Mouse (Mus musculus): ENCODE measurements around the gene Hlx. TPM values are rescaled to one million over a fixed set of nuclear protein-coding genes. Genes with fewer than 3 reads are reported as not detected.

The Hlx gene
- polyA plus RNA-seq, 1 experiment = 34.7 TPM

GRCm38 (mm10) chr1:184731644-184732545 lies 524 bp downstream of the Hlx start:
- Histone ChIP-seq H3ac (ENCODE audit: control insufficient read depth, insufficient read length, low read depth) (peak overlapping the region; percentile 91), H3K27me3 (ENCODE audit: control insufficient read depth, insufficient read depth, insufficient read length) (no peaks in the 10 kb centered on the region), H3K4me3 (ENCODE audit: insufficient read depth, poor library complexity, severe bottlenecking) (peak overlapping the region; percentile 80), H3K36me3 (ENCODE audit: control insufficient read depth, insufficient read depth) (peaks cover 41% of the 10 kb centered on the region), H3K79me3 (ENCODE audit: low read depth) (peaks cover 33% of the 10 kb centered on the region), H3K79me2 (ENCODE audit: control insufficient read depth, insufficient read depth) (peaks cover 46% of the 10 kb centered on the region)
- TF ChIP-seq MYOG (IDR thresholded peaks at IDR 0.05; ENCODE audit: control insufficient read depth, extremely low read depth, insufficient read length) (no peak), CTCF (IDR thresholded peaks at IDR 0.05; ENCODE audit: control insufficient read depth, insufficient read depth, insufficient read length) (peak; percentile 0)

- Histone ChIP-seq H3K79me3 (ENCODE audit: low read depth) (peaks cover 35% of the 10 kb centered on the region), H3ac (ENCODE audit: control insufficient read depth, insufficient read length, low read depth) (peak overlapping the region; percentile 91), H3K36me3 (ENCODE audit: control insufficient read depth, insufficient read depth) (peaks cover 48% of the 10 kb centered on the region), H3K79me2 (ENCODE audit: control insufficient read depth, insufficient read depth) (peaks cover 46% of the 10 kb centered on the region), H3K27me3 (ENCODE audit: control insufficient read depth, insufficient read depth, insufficient read length) (no peaks in the 10 kb centered on the region), H3K4me3 (ENCODE audit: insufficient read depth, poor library complexity, severe bottlenecking) (peak overlapping the region; percentile 80)
- TF ChIP-seq CEBPB (IDR thresholded peaks at IDR 0.05; ENCODE audit: low read depth) (no peak), FOSL1 (IDR thresholded peaks at IDR 0.05; ENCODE audit: insufficient read depth, low read length, poor library complexity, severe bottlenecking) (no peak), USF1 (IDR thresholded peaks at IDR 0.05; ENCODE audit: low read depth) (no peak), MYOG (IDR thresholded peaks at IDR 0.05; ENCODE audit: control insufficient read depth, extremely low read depth, insufficient read length) (no peak), MAX (IDR thresholded peaks at IDR 0.05) (no peak), CTCF (IDR thresholded peaks at IDR 0.05; ENCODE audit: control insufficient read depth, insufficient read depth, insufficient read length) (no peak), MYOD1 (IDR thresholded peaks at IDR 0.05; ENCODE audit: control insufficient read depth, insufficient read length, low read depth) (no peak)
These were observed 1.3 kb downstream of the Hlx start for GRCm38 (mm10) chr1:184731091-184731640.

GRCm38 (mm10) chr1:184730453-184731013 lies 1.9 kb downstream of the Hlx start:
- Histone ChIP-seq H3ac (ENCODE audit: control insufficient read depth, insufficient read length, low read depth) (no peak overlapping the region), H3K27me3 (ENCODE audit: control insufficient read depth, insufficient read depth, insufficient read length) (no peaks in the 10 kb centered on the region), H3K79me3 (ENCODE audit: low read depth) (peaks cover 35% of the 10 kb centered on the region), H3K4me3 (ENCODE audit: insufficient read depth, poor library complexity, severe bottlenecking) (peak overlapping the region; percentile 80), H3K79me2 (ENCODE audit: control insufficient read depth, insufficient read depth) (peaks cover 46% of the 10 kb centered on the region), H3K36me3 (ENCODE audit: control insufficient read depth, insufficient read depth) (peaks cover 53% of the 10 kb centered on the region)
- TF ChIP-seq MYOG (IDR thresholded peaks at IDR 0.05; ENCODE audit: control insufficient read depth, extremely low read depth, insufficient read length) = no peak
- TF ChIP-seq USF1 (IDR thresholded peaks at IDR 0.05; ENCODE audit: low read depth) = no peak
- TF ChIP-seq CTCF (IDR thresholded peaks at IDR 0.05; ENCODE audit: control insufficient read depth, insufficient read depth, insufficient read length) = no peak
- no peak for TF ChIP-seq MAX (IDR thresholded peaks at IDR 0.05)
- no peak for TF ChIP-seq MYOD1 (IDR thresholded peaks at IDR 0.05; ENCODE audit: control insufficient read depth, insufficient read length, low read depth)
- TF ChIP-seq CEBPB (IDR thresholded peaks at IDR 0.05; ENCODE audit: low read depth) = no peak
- TF ChIP-seq FOSL1 (IDR thresholded peaks at IDR 0.05; ENCODE audit: insufficient read depth, low read length, poor library complexity, severe bottlenecking) = no peak

- Histone ChIP-seq H3K27me3 (ENCODE audit: control insufficient read depth, insufficient read depth, insufficient read length) (no peaks in the 10 kb centered on the region), H3K4me3 (ENCODE audit: insufficient read depth, poor library complexity, severe bottlenecking) (no peak overlapping the region)
- TF ChIP-seq CEBPB (IDR thresholded peaks at IDR 0.05; ENCODE audit: low read depth) (peak; percentile 15), USF1 (IDR thresholded peaks at IDR 0.05; ENCODE audit: low read depth) (no peak)
These were observed 2.9 kb downstream of the Hlx start for GRCm38 (mm10) chr1:184729357-184730140.

GRCm38 (mm10) chr1:184728561-184729115 lies 3.8 kb downstream of the Hlx start:
- Histone ChIP-seq H3ac (ENCODE audit: control insufficient read depth, insufficient read length, low read depth) (no peak overlapping the region), H3K4me3 (ENCODE audit: insufficient read depth, poor library complexity, severe bottlenecking) (no peak overlapping the region), H3K79me2 (ENCODE audit: control insufficient read depth, insufficient read depth) (peaks cover 46% of the 10 kb centered on the region), H3K79me3 (ENCODE audit: low read depth) (peaks cover 35% of the 10 kb centered on the region), H3K27me3 (ENCODE audit: control insufficient read depth, insufficient read depth, insufficient read length) (no peaks in the 10 kb centered on the region), H3K36me3 (ENCODE audit: control insufficient read depth, insufficient read depth) (peaks cover 64% of the 10 kb centered on the region)
- TF ChIP-seq CTCF (IDR thresholded peaks at IDR 0.05; ENCODE audit: control insufficient read depth, insufficient read depth, insufficient read length) (no peak), MAX (IDR thresholded peaks at IDR 0.05) (no peak), FOSL1 (IDR thresholded peaks at IDR 0.05; ENCODE audit: insufficient read depth, low read length, poor library complexity, severe bottlenecking) (no peak), MYOG (IDR thresholded peaks at IDR 0.05; ENCODE audit: control insufficient read depth, extremely low read depth, insufficient read length) (no peak), CEBPB (IDR thresholded peaks at IDR 0.05; ENCODE audit: low read depth) (no peak), USF1 (IDR thresholded peaks at IDR 0.05; ENCODE audit: low read depth) (no peak), MYOD1 (IDR thresholded peaks at IDR 0.05; ENCODE audit: control insufficient read depth, insufficient read length, low read depth) (no peak)

More at GRCm38 (mm10) chr1:184729357-184730140, 2.9 kb downstream of the Hlx start:
- H3ac ChIP-seq (ENCODE audit: control insufficient read depth, insufficient read length, low read depth) = no peak overlapping the region
- peaks cover 61% of the 10 kb centered on the region for H3K36me3 ChIP-seq (ENCODE audit: control insufficient read depth, insufficient read depth)
- H3K79me2 ChIP-seq (ENCODE audit: control insufficient read depth, insufficient read depth) = peaks cover 46% of the 10 kb centered on the region
- peaks cover 35% of the 10 kb centered on the region for H3K79me3 ChIP-seq (ENCODE audit: low read depth)
